Mouse (Mus musculus) granulocyte monocyte progenitor cell, adult 5-6 weeks (primary cell): ENCODE measurements around the gene Sppl2b. TPM values are rescaled to one million over a fixed set of nuclear protein-coding genes. Genes with fewer than 3 reads are reported as not detected.
"Not testable (repeated sequence)": the region's sequence is repeated elsewhere in the genome, so short reads cannot be mapped to it uniquely, and the experiment has no call there.

Source experiments
- ATAC-seq: replicated peaks from 2 replicates; pipeline ENCODE4 v1.8.0; 2016; ENCODE audit warnings: mild to moderate bottlenecking, moderate TSS enrichment, inconsistent platforms; ENCODE audit not compliant: poor library complexity, severe bottlenecking
- total RNA-seq, 2 experiments: library from RNA; stranded (forward) in 1 of 2; stranded (reverse) in 1 of 2; fragments of 200-712, 200-1000 nt in 1 of 2; fragments of >200 nt in 1 of 2; fragmentation: Nextera tagmentation in 1 of 2; gene quantifications; 2 replicates each; pipeline ENCODE4 v1.2.3; 2014 to 2017

Gene Sppl2b
- total RNA-seq, 2 experiments from 2014 or later, result 12.2 to 15.2 TPM

DNA sequence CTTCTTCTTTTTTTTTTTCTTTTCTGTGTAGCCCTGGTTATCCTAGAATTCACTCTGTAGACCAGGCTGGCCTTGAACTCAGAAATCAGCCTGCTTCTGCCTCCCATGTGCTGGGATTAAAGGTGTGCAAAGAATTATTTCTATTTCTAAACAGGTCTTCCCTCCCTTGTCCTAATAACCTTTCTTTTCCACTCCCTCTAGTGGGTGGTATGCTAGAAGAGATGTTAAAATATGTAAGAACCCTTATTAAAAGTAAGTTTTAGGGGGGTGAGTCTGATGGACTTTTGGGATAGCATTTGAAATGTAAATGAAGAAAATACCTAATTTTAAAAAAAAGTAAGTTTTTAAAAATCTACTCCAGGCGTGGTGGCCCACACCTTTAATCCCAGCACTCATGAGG, 31.8 kb upstream of the Sppl2b start:
- no peak for ATAC-seq

DNA sequence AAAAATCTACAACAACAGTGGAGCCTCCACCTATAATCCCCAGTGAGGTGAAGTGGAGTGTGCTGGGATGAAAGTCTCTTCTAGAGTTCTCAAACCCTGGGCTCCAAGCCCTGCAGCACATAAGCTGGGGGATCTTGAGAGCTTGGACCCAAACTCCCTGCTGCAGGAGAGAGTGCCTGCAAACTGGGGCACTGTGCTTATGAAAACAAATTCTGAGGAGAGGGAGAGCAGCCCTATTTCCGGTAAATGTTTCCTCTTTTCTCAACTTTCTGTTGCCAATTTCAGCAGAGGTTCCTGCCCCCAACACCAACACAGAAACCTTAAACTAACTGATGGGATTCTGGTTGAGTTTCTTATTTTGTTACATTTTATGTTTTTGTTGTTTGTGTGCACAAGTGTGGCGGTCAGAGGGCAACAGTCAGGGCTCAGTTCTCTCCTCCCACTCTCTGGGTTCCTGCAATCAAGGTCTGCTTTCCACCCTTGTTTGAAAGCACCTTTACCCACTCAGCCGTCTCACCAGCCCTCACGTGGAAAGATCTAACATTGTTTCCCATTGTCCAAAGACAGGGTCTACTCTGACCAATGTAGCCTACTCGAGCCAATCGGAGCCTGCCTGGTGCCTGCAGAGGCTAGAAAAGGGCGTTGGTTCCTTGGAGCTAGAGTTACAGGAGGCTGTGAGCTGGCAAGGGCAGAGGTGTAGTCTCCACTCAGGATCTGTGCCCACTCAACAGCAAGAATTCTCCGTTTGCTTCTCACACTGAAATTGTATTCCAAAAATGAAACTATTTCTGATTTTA, 31.0 kb upstream of the Sppl2b start:
- 0 out of 2 replicates have a peak, but pooled peaks have one; percentile 1 for ATAC-seq

DNA sequence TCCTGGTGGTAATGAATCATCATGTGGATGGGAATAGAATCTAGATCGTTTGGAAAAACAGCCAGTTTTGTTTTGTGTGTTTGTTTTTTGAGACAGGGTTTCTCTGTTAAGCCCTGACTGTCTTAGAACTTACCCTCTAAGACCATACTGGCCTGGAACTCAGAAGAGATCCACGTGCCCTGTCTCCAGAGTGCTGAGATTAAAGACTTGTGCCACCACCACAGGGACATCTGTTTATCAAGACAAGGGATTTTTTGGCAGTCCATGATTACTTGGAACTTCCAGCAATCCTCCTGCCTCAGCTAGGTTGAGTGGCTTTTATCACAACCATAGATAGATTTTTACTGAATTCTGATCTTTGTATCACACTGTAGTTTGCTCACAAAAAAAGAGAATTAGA, 30.2 kb upstream of the Sppl2b start:
- no peak for ATAC-seq

DNA sequence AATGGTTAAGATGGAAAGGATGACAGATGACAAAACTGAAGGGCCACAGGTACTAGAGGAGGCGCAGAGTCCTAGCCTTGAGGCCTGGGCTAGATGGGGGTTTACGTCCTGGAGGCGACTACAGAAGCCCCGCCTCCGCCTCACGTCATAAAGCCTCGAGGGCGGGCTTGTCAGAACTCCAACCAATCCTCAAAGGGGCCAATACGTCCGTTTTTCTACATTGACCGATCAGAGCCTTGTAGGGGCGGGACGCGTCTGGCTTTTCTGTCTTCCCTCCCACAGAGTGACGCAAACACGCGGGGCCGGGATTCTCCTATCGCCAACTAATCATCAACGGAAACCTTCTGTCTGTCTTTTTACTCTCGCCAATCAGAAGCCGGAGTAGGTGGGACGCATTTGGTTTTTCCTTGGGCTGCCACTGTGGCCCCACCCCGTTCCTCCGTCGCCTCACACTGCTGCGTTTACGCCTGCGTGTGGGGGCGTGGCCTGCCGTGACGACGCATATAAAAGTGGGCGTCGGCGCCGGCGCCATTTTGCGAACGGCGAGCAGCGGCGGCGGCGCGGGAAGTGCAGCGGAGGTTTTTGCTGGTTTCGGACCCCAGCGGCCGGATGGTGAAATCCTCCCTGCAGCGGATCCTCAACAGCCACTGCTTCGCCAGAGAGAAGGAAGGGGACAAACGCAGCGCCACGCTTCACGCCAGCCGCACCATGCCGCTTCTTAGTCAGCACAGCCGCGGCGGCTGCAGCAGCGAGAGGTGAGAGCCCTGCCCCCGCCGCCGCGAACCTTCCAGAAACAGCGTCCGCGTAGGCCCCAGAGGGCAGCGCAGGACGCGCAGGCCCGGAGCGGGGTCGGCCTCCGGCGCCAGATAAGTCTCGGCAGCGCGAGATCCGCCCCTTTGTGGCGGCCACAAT, 28.7 kb upstream of the Sppl2b start, which contains the start of gene Oaz1:
Oaz1 (plus strand) TSS at position 506 of the 912 bp plus-strand sequence.
- peak; percentile 79 for ATAC-seq

DNA sequence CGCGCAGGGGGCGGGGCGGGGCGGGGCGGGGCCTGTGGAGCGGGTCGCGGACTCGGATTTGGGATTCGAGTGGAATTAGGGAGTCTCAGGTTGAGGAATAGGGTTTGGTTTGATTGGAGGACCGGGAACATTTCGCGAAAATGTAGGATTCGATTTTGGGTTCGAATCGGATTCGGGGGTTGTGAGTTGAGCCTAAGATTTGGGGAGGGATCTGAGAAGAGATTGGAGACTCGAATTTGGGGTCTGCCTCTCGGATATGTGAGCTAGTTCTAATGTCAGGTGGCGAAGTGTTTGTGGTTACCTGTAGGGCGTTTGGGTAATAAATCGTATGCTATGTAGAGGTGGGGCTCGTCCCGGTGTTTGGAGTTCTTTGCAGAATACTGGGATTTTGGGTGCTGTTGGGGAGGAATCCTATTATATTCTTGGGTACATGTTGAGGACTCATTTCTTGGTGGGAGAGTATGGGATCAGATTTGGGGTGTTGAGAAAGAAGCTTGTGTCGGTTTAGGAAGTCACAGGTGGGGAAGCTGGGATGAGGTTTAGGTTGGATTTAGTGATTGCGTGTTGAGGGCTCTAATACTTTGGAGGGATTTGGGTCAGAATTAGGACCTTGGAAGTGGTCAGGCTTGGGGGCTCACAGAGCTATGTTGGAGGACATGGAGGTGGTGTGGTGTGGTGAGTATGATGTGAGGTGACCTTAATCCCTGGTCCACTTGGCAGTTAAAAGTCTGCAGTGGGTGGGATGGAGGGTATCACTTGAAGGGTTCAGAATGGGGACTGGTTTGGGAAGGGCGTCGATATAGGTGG, 27.8 kb upstream of the Sppl2b start:
- no peak for ATAC-seq

DNA sequence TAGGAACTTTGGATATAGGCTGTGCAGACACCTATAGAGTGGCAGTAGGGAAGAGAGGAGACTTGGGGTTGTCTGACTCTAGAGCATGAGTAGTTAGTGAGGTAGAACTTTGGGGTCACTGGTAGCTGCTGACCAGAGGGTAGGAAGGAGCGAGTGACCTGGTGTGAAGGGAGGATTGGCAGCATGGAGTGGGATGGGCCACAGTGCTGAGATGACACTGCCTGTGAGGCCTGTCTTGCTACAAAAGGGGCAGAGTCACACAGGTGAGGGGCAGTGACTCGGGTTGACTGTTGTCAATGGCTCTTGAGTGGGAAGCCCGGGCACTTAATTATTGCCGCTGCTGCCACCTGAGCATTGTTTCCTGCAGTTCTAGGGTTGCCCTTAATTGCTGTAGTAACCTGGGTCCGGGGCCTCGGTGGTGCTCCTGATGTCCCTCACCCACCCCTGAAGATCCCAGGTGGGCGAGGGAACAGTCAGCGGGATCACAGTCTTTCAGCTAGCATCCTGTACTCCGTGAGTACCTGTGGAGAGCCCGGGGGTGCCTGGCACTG, 27.1 kb upstream of the Sppl2b start:
- ATAC-seq, result no peak

DNA sequence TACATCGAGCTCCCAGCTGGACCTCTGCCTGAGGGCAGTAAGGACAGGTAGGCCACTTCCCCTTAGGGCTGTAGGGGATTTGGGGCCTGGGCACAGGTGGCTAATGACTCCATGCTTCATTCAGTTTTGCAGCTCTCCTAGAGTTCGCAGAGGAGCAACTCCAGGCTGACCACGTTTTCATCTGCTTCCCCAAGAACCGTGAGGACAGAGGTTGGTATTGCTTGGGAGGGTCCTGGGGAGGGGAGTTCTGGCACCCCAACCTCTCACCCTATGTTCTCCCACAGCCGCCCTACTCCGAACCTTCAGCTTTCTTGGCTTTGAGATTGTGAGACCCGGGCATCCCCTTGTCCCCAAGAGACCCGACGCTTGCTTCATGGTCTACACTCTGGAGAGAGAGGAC, 26.5 kb upstream of the Sppl2b start:
- not testable (repeated sequence) for ATAC-seq

DNA sequence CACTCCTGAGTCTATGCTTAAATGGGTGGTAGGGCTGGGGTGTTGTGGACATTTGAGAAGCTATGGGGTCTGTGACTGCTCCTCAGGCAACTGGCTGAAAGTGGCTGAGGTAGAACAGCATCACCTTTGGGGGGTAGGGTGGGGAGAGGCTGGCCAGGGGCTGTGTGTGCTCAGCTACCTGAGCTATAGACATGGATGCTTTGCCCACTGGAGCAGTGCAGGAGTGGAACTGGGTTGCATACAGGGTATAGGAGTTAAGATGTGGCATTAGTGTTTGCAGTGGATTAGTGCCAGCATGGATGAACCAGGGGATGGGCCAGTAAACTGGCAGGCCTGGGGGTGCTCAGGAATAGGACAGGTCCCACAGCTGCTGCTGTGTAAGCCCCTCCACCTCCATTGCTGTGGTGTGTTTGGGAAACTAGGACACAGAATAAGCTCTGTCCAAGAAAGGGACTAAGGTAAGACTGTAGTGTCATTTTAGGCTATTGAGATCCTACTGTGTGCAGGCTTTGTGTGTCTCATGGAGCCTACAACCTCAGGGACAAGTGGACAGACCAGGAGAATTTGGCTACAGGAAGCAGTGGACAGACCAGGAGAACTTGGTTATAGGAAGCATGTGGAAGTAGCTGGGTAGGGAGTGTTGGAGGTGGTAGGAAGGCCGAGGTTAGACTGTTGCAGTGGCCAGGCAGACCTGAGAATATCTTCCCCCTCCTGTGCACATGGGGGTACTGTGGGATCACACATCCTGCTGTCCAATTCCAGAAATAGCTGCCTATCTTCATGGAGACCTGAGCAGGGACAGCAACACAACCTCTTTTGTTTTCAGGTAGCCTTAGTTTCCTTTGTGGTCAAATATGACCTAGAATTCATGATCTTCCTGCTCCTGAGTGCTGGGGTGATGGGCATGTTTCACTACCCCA, 25.5 kb upstream of the Sppl2b start:
- no peak for ATAC-seq

DNA sequence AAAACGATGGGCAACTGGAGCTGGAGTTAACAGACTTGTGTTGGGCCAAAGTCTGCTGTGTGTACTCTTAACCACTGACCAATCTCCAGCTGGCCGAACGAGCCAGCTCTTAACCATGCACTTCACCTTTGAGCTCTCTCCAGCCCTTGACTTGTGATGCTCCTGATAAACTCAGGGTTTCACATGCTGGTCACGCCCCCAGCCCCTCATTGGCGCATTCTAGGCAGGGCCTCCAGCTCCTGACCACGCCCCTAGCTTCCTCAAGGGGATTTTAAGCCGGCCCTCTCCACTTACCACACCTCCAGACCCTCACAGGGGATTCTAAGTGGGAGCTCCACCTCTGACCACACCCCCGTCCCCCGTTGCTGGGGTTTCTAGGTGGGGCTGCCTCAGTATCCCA, 23.9 kb upstream of the Sppl2b start:
- ATAC-seq, result peak; percentile 45

DNA sequence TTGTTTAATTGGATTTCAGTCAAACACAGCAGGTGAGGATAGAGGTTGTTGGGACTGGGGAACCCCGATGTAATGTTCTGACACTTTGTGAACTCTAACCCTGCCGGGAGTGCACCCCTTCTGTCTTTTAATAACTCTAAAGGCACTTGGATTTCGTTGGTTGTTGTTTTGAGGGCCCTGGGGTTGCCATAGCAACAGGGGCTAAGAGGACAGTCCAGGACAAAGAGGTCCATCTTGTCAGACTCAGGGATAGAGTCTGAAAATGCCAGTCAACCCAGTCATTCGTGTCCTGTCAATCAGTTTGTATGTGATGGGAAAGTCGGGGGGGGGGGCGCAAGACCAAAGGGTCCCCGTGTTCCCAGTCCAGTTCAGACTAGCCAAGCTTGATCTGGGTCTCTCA, 22.3 kb upstream of the Sppl2b start:
- ATAC-seq, result no peak

DNA sequence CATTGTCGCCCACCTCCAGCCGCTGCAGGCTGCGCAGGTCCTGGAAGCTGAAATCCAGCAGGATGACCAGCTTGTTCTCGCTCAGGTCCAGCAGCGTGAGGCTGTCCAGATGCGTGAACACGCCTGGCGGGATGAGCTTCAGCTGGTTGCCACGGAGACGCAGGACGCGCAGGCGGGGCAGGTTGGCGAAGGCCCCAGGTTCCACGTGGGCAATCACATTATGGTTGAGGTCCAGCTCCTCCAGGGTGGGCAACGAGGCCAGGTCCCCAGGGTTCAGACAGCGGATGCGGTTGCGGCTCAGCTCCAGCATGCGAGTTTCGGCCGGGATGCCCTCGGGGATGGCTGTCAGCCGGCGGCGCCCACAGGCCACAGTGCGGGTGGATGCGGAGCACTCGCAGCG, 19.5 kb upstream of the Sppl2b start:
- no peak for ATAC-seq

DNA sequence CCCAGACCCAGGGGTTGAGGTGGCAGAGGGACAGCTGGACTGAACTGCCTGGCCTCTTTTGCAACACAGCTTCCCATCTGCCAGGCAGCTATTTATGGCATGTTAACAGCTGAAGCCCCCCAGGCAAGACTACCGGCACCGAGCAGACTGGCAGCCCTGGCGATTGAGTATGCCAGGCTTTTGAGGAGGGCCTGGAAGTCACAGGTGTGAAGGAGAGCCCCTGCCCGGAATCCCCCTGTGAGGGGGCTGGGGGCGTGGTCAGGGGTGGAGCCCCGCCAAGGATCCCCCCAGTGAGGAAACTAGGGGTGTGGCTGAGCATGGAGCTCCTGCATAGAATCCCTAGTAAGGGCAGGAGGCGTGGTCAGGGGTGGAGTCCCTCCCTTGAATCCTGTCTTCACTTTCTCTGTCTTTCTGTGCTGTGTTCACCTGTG, 18.1 kb upstream of the Sppl2b start:
- peak; percentile 29 for ATAC-seq

DNA sequence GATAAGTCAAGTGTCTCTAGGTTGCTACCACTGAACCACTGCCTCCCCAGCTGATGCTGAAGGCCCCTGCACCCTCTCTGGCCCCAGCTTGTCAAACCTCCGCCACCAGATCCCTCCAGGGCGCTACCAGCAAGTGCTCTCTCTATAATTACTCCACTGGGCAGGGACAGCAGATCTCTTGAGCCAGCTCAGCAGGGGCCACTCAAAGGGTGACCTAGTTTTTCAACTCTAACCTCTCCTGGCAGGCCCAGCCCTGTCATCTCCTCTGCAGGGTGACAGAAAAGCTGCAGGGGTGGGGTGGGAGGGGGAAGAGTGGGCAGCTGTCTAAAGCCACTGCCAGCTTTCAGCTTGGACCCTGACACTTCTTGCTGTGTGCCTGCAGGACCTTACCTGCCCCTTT, 17.2 kb upstream of the Sppl2b start:
- no peak for ATAC-seq

DNA sequence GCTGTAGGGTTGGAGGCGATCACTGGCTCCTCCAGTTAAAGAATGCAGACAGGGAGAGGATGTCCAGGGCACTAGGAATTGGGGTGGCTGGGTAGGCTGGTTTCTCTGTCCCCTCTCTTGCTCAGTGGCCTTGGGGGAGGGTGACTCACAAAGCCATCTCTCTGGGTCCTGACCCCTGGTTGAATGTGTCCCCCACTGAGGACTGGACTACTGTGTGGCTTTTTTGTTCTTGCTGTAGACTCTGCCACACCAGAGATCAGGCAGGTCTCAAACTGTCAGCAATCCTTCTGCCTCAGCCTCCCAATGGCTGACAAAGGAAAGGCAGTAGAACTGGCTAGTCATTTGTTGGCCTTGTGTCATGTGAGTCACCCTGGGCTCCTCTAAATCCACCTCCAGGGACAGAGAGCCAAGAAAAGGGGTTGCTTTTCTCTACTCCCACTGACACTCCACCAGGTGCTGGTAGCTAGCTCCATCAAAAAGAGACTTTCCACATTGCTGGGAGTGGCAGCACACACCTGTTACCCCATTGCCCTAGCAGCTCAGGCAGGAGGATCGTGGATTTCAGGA, 16.6 kb upstream of the Sppl2b start:
- no peak for ATAC-seq

DNA sequence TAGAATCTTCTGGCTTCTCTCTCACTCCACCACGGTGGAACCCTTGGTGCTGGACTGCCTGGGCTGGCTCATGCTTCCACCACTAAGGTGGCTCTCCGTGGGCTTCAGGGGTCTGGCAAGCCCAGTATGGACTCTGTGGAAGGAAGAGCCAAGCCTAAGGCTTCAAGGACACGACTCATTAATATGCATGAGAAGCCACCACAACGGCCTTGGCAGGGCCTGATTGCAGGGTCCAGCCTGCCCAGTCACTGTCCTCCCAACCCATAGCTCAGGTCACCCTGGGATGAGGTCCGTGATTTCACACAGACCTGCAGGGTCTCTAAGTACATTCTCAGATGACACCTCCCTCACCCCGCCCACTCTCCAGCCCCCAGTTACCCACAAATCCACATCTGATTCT, 15.2 kb upstream of the Sppl2b start:
- ATAC-seq, result no peak

DNA sequence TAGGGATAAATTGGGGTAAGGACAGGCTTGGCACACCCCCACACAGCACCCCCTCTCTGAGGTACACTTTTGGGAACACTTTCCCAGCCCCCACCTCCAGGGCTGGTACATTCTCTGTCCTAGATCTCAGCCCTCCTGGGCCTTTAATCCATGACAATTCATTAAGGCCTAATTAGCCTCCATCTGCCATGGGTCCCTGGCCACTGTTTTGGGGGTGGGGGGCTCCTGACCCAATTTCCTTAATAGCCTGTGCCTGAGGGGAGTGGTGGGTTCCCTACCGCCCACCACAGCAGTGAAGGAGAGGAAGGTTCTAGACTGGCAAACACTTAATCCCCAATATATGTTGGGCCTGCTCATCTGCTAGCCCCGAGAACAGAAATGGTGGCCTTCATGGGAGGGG, 13.4 kb upstream of the Sppl2b start:
- ATAC-seq, result no peak

DNA sequence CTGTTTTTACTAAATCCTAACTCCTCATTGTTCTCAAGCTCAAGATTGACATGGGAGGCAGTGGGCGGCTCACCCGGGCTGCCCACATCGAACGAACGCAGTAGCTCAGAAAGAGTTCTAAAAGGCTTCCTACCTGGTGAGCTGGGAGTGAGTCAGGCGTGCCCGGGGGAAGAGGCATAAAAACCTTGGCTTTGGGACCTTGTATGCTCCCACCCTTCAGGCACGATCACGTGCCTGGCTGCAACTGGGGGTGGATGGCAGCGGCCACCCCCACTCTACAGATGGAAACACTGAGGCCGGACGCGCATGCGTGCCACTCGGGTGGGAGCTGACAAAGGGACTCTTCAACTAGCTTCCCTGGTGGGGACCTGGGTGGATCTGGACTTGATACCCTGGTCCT, 12.7 kb upstream of the Sppl2b start:
- no peak for ATAC-seq

DNA sequence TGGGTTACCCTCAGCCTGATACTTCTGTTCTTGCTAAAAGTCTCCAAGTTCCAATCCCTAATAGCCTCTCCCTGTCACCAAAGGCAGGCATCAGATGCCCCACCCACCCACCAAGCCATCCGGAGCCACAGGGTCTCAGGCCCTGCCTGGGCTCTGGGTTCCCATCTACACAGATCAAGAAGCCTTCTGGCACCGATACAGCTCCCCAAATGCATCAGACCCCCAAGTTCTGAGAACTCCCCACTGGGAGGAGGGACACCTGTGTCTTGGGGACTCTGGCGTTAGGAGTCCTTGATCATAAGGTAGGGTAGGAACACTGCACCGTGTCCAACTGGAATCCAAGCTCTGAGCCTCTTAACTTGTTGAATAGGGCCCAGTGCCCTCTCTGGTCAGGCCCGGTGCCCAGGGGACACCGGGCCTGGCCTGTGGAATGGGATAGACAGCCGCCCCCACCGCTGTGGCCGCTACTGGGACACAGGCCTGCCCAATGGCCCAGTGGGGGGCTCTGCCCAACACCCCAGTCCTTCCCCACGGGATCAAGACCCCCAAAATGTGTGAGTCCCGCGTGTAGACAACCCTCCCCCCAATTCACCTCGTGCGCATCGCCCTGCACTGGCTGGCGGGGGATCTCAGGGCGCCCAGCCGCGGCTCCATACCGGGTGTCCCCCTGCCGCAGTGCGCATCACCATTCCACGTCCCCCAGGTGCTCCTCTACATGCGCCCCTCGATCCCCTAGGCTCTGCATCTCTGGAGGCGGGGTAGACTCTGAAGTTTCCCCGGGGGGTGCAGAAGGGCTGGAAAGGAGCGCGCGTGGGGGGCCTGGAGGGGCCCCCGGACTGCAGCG, 11.8 kb upstream of the Sppl2b start:
- ATAC-seq, result no peak
